Mouse (Mus musculus) adipocyte (in vitro differentiated cells): ENCODE data around the gene Pms2.

Source experiments
- DNase-seq: peaks from one replicate; pipeline ENCODE4 v3.0.0-alpha.2; 2016; ENCODE audit warnings: low spot score

Gene Pms2

GRCm38 (mm10) chr5:143909417-143910400 is at the start of gene Pms2, which contains the start of gene Aimp2:
Gene Pms2 (plus strand): TSS chr5:143909964.
Gene Aimp2 (minus strand): TSS chr5:143909847.
- peak; percentile 99 for DNase-seq

GRCm38 (mm10) chr5:143871547-143872169 is 38.1 kb upstream of the Pms2 start:
- no peak for DNase-seq

GRCm38 (mm10) chr5:143874571-143874970 is 35.2 kb upstream of the Pms2 start:
- no peak for DNase-seq

GRCm38 (mm10) chr5:143885274-143885673 is 24.5 kb upstream of the Pms2 start:
- DNase-seq = no peak

- DNase-seq = no peak
Measured at GRCm38 (mm10) chr5:143890741-143891140, 19.0 kb upstream of the Pms2 start.

- DNase-seq = peak; percentile 7
Measured at GRCm38 (mm10) chr5:143892255-143892886, 17.4 kb upstream of the Pms2 start.

- no peak for DNase-seq
Measured at GRCm38 (mm10) chr5:143893396-143893795, 16.4 kb upstream of the Pms2 start.

- DNase-seq = no peak
Measured at GRCm38 (mm10) chr5:143897635-143898330, 12.0 kb upstream of the Pms2 start, which contains the start of gene Ankrd61. Gene Ankrd61 (minus strand): TSS chr5:143897685.

- DNase-seq = peak; percentile 72
Measured at GRCm38 (mm10) chr5:143902111-143902510, 7.7 kb upstream of the Pms2 start.

GRCm38 (mm10) chr5:143903813-143904212 is 6.0 kb upstream of the Pms2 start:
- no peak for DNase-seq

GRCm38 (mm10) chr5:143906429-143906828 is 3.3 kb upstream of the Pms2 start:
- DNase-seq = no peak

- no peak for DNase-seq
Measured at GRCm38 (mm10) chr5:143908926-143909325, 838 bp upstream of the Pms2 start.

GRCm38 (mm10) chr5:143916221-143916620 is 6.5 kb downstream of the Pms2 start:
- no peak for DNase-seq

- DNase-seq = peak; percentile 83
Measured at GRCm38 (mm10) chr5:143917418-143917817, 7.7 kb downstream of the Pms2 start.

GRCm38 (mm10) chr5:143918120-143918519 is 8.4 kb downstream of the Pms2 start:
- DNase-seq = no peak

GRCm38 (mm10) chr5:143924781-143925452 is 15.2 kb downstream of the Pms2 start:
- no peak for DNase-seq

GRCm38 (mm10) chr5:143927875-143928274 is 18.1 kb downstream of the Pms2 start, which contains the start of gene Gm42421:
Gene Gm42421 (plus strand): TSS chr5:143928175.
- DNase-seq = no peak

GRCm38 (mm10) chr5:143929291-143929690 is 19.5 kb downstream of the Pms2 start:
- no peak for DNase-seq

- DNase-seq = no peak
Measured at GRCm38 (mm10) chr5:143930656-143931055, 20.9 kb downstream of the Pms2 start.

- no peak for DNase-seq
Measured at GRCm38 (mm10) chr5:143931863-143932580, 22.3 kb downstream of the Pms2 start.
